Mouse (Mus musculus): ENCODE measurements around the gene Cklf.
"Not testable (repeated sequence)": the region's sequence is repeated elsewhere in the genome, so short reads cannot be mapped to it uniquely, and the experiment has no call there.

Gene Cklf

DNA sequence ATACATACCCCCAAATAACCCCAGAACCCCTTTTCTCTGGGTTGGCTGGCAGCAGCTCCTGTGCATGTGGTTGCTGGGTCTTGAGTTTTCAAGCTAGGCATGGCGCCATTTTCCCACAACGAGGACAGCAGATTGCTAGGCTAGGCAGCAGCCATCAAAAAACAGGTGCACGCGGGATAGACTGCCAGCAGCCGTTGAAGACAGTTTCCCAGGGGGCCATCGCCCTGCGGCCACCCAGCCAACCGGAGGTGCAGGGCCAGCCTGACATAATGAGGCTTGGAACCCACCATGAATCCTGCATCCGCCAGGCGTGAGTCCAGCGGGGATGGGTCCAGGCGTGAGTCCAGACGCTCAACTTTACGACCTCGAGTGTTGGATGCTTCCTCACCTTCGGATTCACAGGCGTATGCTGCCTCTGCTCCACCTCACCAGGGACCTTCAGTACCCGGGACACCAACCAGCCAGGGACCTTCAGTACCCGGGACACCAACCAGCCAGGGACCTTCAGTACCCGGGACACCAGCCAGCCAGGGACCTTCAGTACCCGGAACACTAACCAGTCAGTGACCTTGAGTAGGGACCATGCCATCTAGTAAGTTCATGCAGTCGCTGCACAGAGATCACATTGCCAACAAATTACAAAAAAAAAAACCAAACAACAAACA, 13.7 kb downstream of the Cklf start:
- DNase-seq (ENCODE audit: low read depth, low spot score), result not testable (repeated sequence)

DNA sequence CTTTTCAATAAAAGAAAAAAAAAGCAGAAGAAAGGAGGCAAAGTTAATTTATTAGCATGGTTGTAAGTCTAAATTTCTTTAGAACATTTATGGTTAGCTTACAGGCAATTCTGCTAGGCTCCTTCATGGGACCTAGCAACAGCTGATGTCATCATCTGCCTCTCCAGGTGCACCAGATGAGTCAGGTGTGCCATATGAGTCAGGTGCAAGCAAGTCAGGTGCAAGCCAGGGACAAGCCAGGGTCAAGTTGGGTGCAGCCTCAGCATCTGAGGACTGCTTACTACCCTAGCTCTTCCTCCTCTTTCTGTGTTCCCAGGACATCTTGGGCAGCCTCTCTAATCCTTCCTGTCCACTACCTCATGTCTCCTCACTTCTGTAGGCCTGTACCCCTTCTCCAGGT, 17.7 kb downstream of the Cklf start:
- no peak for DNase-seq (ENCODE audit: low read depth, low spot score)

GRCm38 (mm10) chr8:104268937-104269440, 18.3 kb downstream of the Cklf start:
- no peak for DNase-seq (ENCODE audit: low read depth, low spot score)

DNA sequence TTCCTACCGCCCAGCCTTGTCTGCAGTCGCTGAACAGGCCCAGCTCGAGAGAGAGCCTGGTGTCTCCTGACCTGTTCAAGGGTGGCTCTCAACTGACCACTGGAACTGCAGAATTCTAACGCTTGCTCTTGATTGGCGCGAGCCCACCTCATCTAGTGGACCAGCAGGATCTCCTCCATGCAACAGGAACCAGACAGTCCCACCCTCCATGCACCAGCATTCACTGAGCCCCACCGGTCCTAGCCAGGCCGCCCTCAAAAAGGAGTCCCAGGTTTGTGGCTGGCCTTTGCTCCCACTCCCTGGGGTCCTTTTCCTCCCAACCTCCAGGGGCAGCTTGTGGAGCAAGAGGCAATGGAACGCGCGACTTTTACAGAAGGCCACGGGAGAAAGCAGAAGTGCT, 42.4 kb downstream of the Cklf start, which contains the start of gene Cmtm2a:
Gene Cmtm2a (minus strand): TSS at position 101 of the 400 bp plus-strand sequence.
- DNase-seq (ENCODE audit: low read depth, low spot score), result not testable (repeated sequence)

- no peak for DNase-seq (ENCODE audit: low read depth, low spot score)
These were observed 43.7 kb downstream of the Cklf start for GRCm38 (mm10) chr8:104294396-104294795.

- not testable (repeated sequence) for DNase-seq (ENCODE audit: low read depth, low spot score)
These were observed 50.9 kb downstream of the Cklf start for GRCm38 (mm10) chr8:104301577-104301976.

DNA sequence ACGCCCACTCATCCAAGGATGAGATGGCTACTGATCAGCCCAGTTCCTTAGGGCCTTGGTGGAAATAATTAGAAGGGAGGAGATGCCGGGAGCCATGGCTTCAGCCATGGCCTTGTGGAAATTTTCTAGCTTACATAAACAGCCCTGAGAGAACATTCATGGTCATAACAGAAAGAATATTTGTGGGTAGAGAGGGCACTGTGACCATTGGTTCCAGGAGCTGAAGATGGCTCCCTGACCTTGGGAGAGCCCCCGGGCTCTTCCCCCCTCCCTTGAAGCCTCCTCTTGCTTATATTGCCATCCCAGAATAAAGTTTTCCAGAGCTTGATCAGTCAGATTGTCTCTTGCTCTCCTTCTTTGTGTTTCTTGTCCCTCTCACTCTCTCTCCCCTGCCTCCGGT, 51.9 kb downstream of the Cklf start:
- not testable (repeated sequence) for DNase-seq (ENCODE audit: low read depth, low spot score)

DNA sequence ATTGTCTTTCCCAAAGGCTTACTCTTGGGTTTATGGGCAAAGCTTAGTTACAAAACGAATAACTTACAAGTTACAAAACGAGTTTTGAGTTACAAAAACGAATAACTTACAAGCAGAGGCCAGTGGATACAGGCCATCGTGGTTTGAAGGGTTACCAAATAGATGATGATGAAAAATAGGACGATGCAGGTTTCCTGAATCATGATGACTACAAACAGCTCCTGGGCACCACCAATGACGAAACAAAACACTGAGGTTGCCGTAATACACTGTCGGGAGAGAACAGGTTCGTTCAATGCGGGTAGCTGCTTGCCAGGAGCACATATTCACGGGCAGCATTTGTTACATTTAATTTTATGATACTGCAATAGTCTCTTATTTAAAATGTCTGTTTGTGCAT, 54.3 kb downstream of the Cklf start:
- DNase-seq (ENCODE audit: low read depth, low spot score), result no peak

DNA sequence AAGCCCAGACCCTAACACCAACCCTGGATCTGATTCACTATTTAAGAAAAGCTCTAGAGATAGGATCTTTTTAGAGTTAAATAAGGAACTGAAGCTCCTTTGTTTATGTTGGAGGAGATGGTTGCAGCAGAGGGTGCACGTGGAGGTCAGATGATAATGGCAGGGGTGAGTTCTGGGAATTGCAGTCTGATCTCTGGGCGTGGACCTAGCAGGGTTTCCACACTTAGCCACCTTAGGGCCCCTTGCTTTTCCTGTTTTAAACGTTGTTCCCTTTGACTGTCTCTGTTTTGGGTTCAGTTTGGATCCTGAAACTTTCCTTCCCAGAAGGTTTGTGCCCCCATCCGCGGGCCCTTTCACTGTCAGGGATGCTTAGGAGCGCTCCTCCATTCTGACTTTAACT, 57.7 kb downstream of the Cklf start:
- not testable (repeated sequence) for DNase-seq (ENCODE audit: low read depth, low spot score)

DNA sequence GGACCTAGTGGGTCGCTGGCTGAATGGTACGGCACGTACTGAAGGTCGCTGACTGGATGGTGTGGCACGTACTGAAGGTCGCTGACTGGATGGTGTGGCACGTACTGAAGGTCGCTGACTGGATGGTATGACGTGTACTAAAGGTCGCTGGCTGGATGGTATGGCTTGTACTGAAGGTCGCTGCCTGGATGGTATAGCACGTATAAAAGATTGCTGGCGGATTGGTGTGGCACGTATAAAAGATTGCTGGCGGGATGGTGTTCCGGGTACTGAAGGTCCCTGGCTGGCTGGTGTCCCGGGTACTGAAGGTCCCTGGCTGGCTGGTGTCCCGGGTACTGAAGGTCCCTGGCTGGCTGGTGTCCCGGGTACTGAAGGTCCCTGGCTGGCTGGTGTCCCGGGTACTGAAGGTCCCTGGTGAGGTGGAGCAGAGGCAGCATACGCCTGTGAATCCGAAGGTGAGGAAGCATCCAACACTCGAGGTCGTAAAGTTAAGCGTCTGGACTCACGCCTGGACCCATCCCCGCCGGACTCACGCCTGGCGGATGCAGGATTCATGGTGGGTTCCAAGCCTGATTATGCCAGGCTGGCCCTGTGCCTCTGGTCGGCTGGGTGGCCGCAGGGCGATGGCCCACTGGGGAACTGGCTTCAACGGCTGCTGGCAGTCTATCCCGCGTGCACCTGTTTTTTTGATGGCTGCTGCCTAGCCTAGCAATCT, 58.9 kb downstream of the Cklf start, which contains the start of the genes Gm45711 and Cmtm1:
Gene Gm45711 (minus strand): TSS at position 641 of the 715 bp plus-strand sequence.
Gene Cmtm1 (minus strand): TSS at position 705 of the 715 bp plus-strand sequence.
- DNase-seq (ENCODE audit: low read depth, low spot score), result not testable (repeated sequence)

DNA sequence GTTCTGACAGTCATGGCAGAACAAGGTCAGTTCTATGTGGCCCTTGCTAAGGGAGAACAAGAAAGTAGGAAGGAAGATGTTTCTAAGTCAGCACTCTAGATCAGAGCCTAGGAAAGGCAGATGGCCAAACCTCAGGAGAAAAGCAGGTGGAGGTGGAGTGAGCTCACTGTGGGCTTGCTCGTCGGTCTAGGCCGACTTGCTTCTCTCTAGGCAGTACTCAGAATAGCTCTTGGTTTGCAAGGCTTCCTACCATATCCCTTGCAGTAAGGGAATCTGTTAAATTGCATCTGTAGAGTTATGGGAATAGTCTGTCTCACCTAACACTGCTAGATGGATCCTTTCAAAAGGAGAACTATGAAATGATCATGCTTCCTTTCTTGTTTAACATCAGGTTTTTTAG, 61.4 kb downstream of the Cklf start:
- DNase-seq (ENCODE audit: low read depth, low spot score), result not testable (repeated sequence)

DNA sequence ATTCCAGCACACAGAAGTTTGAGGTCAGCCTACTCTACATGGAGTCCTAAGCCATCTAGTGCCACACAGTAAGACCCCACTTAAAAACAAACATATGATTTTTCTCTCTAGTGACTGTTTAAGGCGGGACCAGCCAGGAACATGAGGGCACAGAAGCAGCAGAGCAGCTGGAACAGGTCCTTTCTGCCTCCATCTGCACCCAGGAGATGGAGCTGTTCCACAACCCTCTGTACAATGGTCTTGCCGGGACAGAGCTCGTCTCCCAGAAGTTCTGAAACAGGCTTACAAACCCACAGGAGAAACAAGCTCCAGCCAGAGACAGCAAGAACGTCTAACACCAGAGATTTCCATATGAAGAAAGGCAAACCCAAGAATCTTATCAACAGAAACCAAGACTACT, 62.6 kb downstream of the Cklf start:
- no peak for DNase-seq (ENCODE audit: low read depth, low spot score)
